Mouse (Mus musculus) heart, adult 2 months (tissue): Measurements from ENCODE around the gene Tigd3. TPM values are rescaled to one million over a fixed set of nuclear protein-coding genes. Genes with fewer than 3 reads are reported as not detected.

Experiments
- DNase-seq, 2 experiments: peaks; one replicate each; pipeline ENCODE4 v3.0.0; 2021
- H3K27ac ChIP-seq: fragments of 200-600 bp; 2 replicates; pipeline ENCODE4 v1.8.1; 2022
- H3K27me3 ChIP-seq: fragments of 200-500 bp; 2 replicates; pipeline ENCODE4 v1.6.1; 2012; ENCODE audit warnings: mild to moderate bottlenecking, low read length, inconsistent platforms, mixed read lengths; ENCODE audit not compliant: control insufficient read depth, insufficient read depth
- H3K36me3 ChIP-seq: fragments of 200-500 bp; 2 replicates; pipeline ENCODE4 v1.6.1; 2012; ENCODE audit warnings: low read length, inconsistent platforms; ENCODE audit not compliant: control insufficient read depth, insufficient read depth
- H3K4me1 ChIP-seq: fragments of 200-500 bp; 2 replicates; pipeline ENCODE4 v1.6.1; 2011; ENCODE audit warnings: low read length; ENCODE audit not compliant: control insufficient read depth, insufficient read depth
- H3K4me3 ChIP-seq: fragments of 200-600 bp; 2 replicates; pipeline ENCODE4 v1.8.1; 2022
- H3K79me2 ChIP-seq: fragments of 200-500 bp; replicated peaks from 2 replicates; pipeline ENCODE4 v1.6.1; 2012; ENCODE audit warnings: mild to moderate bottlenecking, inconsistent platforms, low read length, moderate library complexity, mixed read lengths; ENCODE audit not compliant: control insufficient read depth, insufficient read depth
- H3K9ac ChIP-seq: fragments of 200-500 bp; 2 replicates; pipeline ENCODE4 v1.6.1; 2012; ENCODE audit warnings: low read depth, mild to moderate bottlenecking, control low read depth, inconsistent platforms, low read length, mixed read lengths
- CTCF ChIP-seq: fragments of 200-600 bp; IDR thresholded peaks from 2 replicates; pipeline ENCODE4 v1.8.1; 2022; ENCODE audit warnings: antibody characterized with exemption, mild to moderate bottlenecking, moderate library complexity
- EP300 ChIP-seq: fragments of 200-500 bp; IDR thresholded peaks from 2 replicates; pipeline ENCODE4 v1.6.1; 2011; ENCODE audit warnings: low read depth, low read length, control low read depth; ENCODE audit not compliant: insufficient read depth
- POLR2A ChIP-seq: fragments of 200-500 bp; IDR thresholded peaks from 2 replicates; pipeline ENCODE4 v1.6.1; 2011; ENCODE audit warnings: mild to moderate bottlenecking, low read depth, low read length, control low read depth; ENCODE audit not compliant: insufficient read depth
- WGBS: fragments of 180-500 bp; shearing (Covaris S2); methylation state at CpG from one replicate; pipeline ENCODE4 v1.1.7; 2018; 5-methylcytosine and 5-hydroxymethylcytosine counted together
- intact Hi-C: fragments of 180-260 bp; cut with DNase I; formaldehyde crosslinking; loops from one replicate; pipeline ENCODE4 v1.15.1; 2025
- polyA plus RNA-seq: library from polyadenylated mRNA; depleted of rRNA; stranded (reverse); fragments of >200 nt; gene quantifications from 2 replicates; pipeline ENCODE4 v1.2.3, GENCODE M21; 2012
- total RNA-seq, 2 experiments: library from RNA; stranded (reverse); gene quantifications; 2 replicates each; pipeline ENCODE4 v1.2.3; 2021

Tigd3 gene
- total and polyA plus RNA-seq, 3 experiments = 0.14 to 0.47 (median 0.25) TPM

DNA sequence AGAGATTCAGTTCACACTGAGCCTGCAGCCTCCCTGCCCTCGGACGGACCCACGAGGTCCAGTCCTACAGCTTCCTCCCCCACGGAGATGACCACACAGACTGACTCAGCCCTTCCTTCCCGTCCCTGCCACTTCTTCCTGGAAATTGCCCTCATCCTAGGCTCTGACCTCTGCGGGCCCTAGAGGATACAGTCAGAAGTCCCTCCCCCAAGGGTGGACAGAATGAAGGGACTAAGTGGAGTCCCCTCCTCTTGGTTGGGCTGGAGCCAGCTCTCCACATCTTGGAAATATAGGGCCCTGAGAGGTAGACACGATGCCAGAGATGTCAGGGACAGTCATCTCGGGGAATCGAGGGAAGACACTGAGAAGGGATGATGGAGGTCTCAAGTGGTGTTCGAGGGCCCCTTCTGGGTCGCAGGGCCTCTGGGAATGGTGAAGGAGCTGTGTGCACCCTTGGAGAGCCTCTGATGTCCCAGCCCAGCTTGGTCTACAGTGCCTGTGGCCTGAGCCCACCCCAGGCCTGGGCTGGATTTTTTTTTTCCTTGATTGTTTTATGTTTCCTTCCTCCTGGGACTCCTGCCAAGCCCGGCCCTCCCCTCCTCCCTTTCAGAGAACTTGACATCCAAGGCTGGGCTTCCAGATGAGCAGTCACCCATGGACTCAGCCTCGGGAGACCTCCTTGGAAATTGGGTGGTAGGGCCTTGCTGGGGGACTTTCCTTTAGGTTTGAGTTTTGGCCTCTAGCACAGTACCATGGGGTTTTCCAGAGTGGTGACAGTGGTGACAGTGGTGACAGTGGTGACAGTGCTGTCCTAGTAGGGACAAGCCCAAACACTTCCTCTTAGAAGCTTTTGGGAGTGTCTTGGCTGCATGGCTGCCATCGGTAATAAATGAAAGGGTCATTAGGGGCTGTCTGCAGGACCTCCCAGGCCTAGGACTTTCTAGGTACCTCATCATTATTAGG lies 36.0 kb upstream of the Tigd3 start:
- TF ChIP-seq EP300 (peak; percentile 71), POLR2A (no peak; the same call in none of the 2 replicates)
- DNase-seq = peak; percentile 81
- Histone ChIP-seq H3K4me3 (no peak overlapping the region), H3K27me3 (no peaks in the 10 kb centered on the region), H3K9ac (no peak overlapping the region), H3K79me2 (no peaks in the 10 kb centered on the region), H3K4me1 (peaks cover 20% of the 10 kb centered on the region), H3K36me3 (no peaks in the 10 kb centered on the region), H3K27ac (peak overlapping the region; percentile 80)
- intact Hi-C loops = no loop called here
- WGBS = 26% methylated on average over 14 of the region's 14 CpGs

DNA sequence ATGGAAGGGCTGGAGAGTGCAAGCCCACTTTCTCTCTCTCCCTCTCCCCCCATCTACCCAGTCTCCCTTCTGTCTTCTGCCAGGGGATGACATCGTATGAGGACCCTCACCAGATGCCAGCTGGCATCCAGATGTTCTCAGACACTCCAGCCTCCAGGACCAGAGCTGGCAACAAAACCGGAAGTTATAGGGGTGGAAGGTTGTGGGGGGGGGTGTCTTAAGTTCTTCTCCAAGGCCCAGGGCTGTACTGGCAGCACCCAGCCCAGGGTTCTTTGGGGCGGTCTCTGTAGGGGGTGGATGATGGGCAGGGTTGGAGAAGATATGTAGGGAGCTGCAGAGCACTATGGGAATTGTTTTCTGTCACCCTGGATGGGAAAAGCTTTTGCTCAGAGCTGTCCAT lies 34.6 kb upstream of the Tigd3 start:
- no peak for DNase-seq
- no peak for TF ChIP-seq POLR2A
- TF ChIP-seq EP300 = no peak
- no peak for TF ChIP-seq CTCF
- no peak overlapping the region for H3K27ac ChIP-seq

DNA sequence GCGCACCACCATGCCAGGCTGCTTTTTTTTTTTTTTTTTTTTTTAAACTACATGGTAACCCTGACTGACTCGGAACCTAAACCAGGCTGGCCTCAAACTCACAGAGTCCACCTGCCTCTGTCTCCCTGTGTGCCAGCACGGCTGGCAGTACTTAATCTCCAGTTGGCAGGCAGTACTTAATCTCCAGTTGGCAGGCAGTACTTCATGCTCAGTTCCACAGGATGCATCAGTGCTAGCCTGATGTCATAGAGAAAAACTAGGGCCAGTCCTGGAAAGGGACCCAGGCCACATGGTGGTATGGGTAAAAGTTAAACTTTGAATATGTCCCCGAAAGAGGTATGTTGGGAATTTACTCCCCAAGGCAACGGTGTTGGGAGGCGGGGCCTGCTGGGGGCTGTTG lies 34.2 kb upstream of the Tigd3 start:
- Histone ChIP-seq H3K4me1 (peaks cover 19% of the 10 kb centered on the region), H3K4me3 (no peak overlapping the region), H3K79me2 (no peaks in the 10 kb centered on the region), H3K36me3 (no peaks in the 10 kb centered on the region), H3K9ac (no peak overlapping the region), H3K27me3 (no peaks in the 10 kb centered on the region), H3K27ac (no peak overlapping the region)
- intact Hi-C loops = no loop called here
- no peak for DNase-seq
- TF ChIP-seq EP300 = no peak
- no peak for TF ChIP-seq CTCF
- no peak for TF ChIP-seq POLR2A
- WGBS = 79% methylated on average over 6 of the region's 6 CpGs

More for the DNA sequence above, 34.6 kb upstream of the Tigd3 start:
- peaks cover 19% of the 10 kb centered on the region for H3K4me1 ChIP-seq
- WGBS = 57% methylated on average over 3 of the region's 3 CpGs
- H3K9ac ChIP-seq = no peak overlapping the region
- H3K36me3 ChIP-seq = no peaks in the 10 kb centered on the region
- intact Hi-C loops = no loop called here
- no peak overlapping the region for H3K4me3 ChIP-seq
- no peaks in the 10 kb centered on the region for H3K79me2 ChIP-seq
- no peaks in the 10 kb centered on the region for H3K27me3 ChIP-seq

DNA sequence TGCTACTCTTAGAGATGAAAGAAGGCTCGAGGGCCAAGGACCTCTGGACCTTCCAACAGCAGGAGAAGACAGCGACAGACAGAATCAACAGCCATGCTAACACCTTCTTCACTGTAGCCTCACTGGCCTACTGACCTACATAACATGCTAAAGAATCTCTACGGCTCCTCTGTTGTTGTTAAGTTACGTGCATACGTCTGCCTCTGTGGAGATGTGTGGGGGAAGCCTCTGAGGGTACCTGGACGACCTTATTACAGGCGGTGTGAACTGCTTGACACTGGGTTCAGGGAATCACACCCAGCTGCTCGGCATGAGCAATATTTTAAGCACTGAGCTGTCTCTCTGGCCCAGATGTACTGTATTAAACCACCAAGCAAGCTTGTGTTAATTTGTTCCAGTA lies 33.6 kb upstream of the Tigd3 start:
- Histone ChIP-seq H3K79me2 (no peaks in the 10 kb centered on the region), H3K4me1 (peaks cover 19% of the 10 kb centered on the region), H3K9ac (no peak overlapping the region), H3K27me3 (no peaks in the 10 kb centered on the region), H3K4me3 (no peak overlapping the region), H3K27ac (no peak overlapping the region), H3K36me3 (no peaks in the 10 kb centered on the region)
- intact Hi-C loops = no loop called here
- DNase-seq = no peak
- 85% methylated on average over 8 of the region's 8 CpGs for WGBS
- TF ChIP-seq EP300 = no peak
- TF ChIP-seq CTCF = no peak
- TF ChIP-seq POLR2A = no peak

DNA sequence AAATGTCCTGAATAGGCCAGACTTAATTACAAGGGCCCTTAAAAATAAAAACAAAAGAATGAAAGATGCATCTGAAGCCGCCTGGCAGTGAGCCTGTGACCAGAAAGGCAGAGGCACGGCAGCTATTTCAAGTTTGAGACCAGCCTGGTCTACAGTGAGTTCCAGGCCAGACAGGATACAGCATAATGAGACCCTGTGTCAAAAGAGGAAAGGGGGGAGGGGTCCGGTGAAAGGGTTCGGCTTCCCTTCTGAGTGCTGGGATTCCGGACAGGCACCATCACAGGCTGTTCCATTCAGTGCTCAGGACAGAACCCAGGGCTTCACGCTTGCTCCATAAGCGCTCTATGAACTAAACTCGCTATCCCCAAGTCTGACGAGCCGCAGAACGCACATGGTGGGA lies 33.1 kb upstream of the Tigd3 start:
- Histone ChIP-seq H3K27ac (no peak overlapping the region), H3K79me2 (no peaks in the 10 kb centered on the region), H3K4me3 (no peak overlapping the region), H3K9ac (no peak overlapping the region), H3K36me3 (no peaks in the 10 kb centered on the region), H3K4me1 (peaks cover 21% of the 10 kb centered on the region), H3K27me3 (no peaks in the 10 kb centered on the region)
- intact Hi-C loops = no loop called here
- no peak for DNase-seq
- 66% methylated on average over 11 of the region's 11 CpGs for WGBS
- TF ChIP-seq EP300 (no peak), CTCF (no peak), POLR2A (no peak)

DNA sequence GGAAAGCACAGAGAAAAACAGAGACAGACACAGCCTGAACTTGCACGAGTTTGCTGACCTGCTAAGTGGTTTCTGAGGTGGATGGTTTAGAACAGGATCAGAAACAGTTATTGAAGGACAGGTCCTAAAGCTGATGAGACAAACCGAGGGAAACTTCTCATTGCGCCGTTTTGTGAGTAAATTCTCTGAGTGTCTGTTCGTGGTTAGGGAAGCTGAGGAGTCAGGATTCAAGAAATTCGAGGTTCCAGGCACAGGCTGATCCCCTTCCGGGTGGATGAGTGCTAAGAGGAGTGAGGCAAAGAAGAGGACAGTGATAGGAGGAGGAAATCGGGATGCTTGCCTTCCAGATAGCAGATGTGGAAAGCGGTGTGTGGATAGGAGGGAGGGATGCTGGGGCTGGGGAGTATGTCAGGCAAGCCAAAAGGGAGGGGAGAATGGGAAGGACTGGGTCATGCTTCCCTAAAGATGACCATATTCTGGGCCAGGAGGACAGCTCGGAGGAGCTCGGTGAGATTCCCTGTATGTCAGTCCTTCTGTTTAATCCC lies 31.4 kb upstream of the Tigd3 start:
- TF ChIP-seq CTCF (no peak), EP300 (no peak)
- no peaks in the 10 kb centered on the region; the same call in 1 of the 2 replicates for H3K36me3 ChIP-seq
- 14% methylated on average over 11 of the region's 11 CpGs for WGBS
- 0 out of 2 replicates have a peak, but pooled peaks cover under 1% of the 10 kb centered on the region for H3K79me2 ChIP-seq
- peak in 1 of 2 experiments; percentile 38 for DNase-seq
- H3K9ac ChIP-seq = peak overlapping the region; percentile 28; the same call in 1 of the 2 replicates
- intact Hi-C loops = loop anchor here (2.0 kb wide), 1 partner anchor 15 kb away; no protein-coding TSS in a partner anchor
- peaks cover 21% of the 10 kb centered on the region for H3K4me1 ChIP-seq
- H3K4me3 ChIP-seq = peak overlapping the region; percentile 80
- no peaks in the 10 kb centered on the region for H3K27me3 ChIP-seq
- H3K27ac ChIP-seq = peak overlapping the region; percentile 98
